Mouse (Mus musculus) adrenal gland, adult (tissue): ENCODE measurements around the gene Gm20388.

Source experiments
- DNase-seq, 2 experiments: peaks; one replicate each; pipeline ENCODE4 v3.0.0; 2022 to 2023; ENCODE audit warnings: low spot score in 1 of 2; ENCODE audit not compliant: inconsistent age in 2 of 2

Gm20388 gene

DNA sequence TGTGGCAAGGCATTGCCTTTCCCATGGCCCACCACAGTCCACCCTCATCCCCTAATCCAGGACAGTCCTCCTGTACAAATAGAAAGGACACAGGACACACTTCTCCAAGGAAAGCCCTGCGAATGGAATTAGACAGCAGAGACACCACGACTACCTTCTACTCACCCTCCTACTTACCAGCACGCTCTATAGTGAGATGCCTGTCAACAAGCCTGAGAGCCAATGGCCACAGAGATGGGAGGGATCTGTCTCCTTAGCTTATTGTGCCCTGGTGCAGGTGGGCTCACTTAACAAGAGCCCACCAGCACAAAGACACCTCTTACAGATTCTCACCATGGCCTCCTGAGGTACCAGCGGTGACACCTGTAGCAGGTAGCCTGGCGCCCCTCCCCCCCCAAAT lies 4482.4 kb downstream of the Gm20388 start:
- no peak for DNase-seq

GRCm38 (mm10) chr8:124393927-124394326 lies 4483.3 kb downstream of the Gm20388 start:
- no peak for DNase-seq

GRCm38 (mm10) chr8:124394951-124395350 lies 4484.3 kb downstream of the Gm20388 start:
- no peak for DNase-seq
